Mouse (Mus musculus) liver, postnatal 0 days (tissue): ENCODE measurements around the gene Efs. TPM values are rescaled to one million over a fixed set of nuclear protein-coding genes. Genes with fewer than 3 reads are reported as not detected.

Experiments
- ATAC-seq: fragments of 200-750 bp; cut with Nextera tagmentation; 2 replicates; pipeline ENCODE4 v1.8.0; 2017; ENCODE audit warnings: mild to moderate bottlenecking, moderate library complexity
- DNase-seq: peaks from one replicate; pipeline ENCODE4 v3.0.0-alpha.2; 2016
- H3K27ac ChIP-seq: fragments of 300-500 bp; sonication (generic); 2 replicates; pipeline ENCODE4 v1.5.1; 2014; ENCODE audit warnings: antibody characterized with exemption, moderate library complexity, mild to moderate bottlenecking, low read depth
- H3K27me3 ChIP-seq: fragments of 300-500 bp; sonication (generic); 2 replicates; pipeline ENCODE4 v1.6.1; 2014; ENCODE audit warnings: low read length, control low read depth, mixed read lengths; ENCODE audit not compliant: insufficient read depth
- H3K36me3 ChIP-seq: fragments of 300-500 bp; sonication (generic); replicated peaks from 2 replicates; pipeline ENCODE4 v1.6.1; 2014; ENCODE audit warnings: mild to moderate bottlenecking, control low read depth, low read length, moderate library complexity, mixed read lengths; ENCODE audit not compliant: insufficient read depth
- H3K4me1 ChIP-seq: fragments of 300-500 bp; sonication (generic); 2 replicates; pipeline ENCODE4 v1.6.1; 2014; ENCODE audit warnings: antibody characterized with exemption, mild to moderate bottlenecking, control low read depth; ENCODE audit not compliant: insufficient read depth
- H3K4me2 ChIP-seq: fragments of 300-500 bp; sonication (generic); 2 replicates; pipeline ENCODE4 v1.6.1; 2014; ENCODE audit warnings: low read depth, mild to moderate bottlenecking, low read length, moderate library complexity, mixed read lengths
- H3K4me3 ChIP-seq: fragments of 300-500 bp; sonication (generic); 2 replicates; pipeline ENCODE4 v1.5.1; 2014; ENCODE audit warnings: low read depth, low read length
- H3K9ac ChIP-seq: fragments of 300-500 bp; sonication (generic); replicated peaks from 2 replicates; pipeline ENCODE4 v1.6.1; 2014; ENCODE audit warnings: mild to moderate bottlenecking, moderate library complexity
- H3K9me3 ChIP-seq: fragments of 300-500 bp; sonication (generic); 2 replicates; pipeline ENCODE4 v1.6.1; 2016; ENCODE audit warnings: mild to moderate bottlenecking, control low read depth, low read length, mixed read lengths
- CTCF ChIP-seq: sonication (generic); IDR thresholded peaks from 2 replicates; pipeline ENCODE4 v1.5.1; 2016; ENCODE audit warnings: antibody characterized with exemption, low read depth
- EP300 ChIP-seq: IDR thresholded peaks from 2 replicates; pipeline ENCODE4 v1.6.1; 2016; ENCODE audit warnings: antibody characterized with exemption, low read depth, mild to moderate bottlenecking
- WGBS: fragments of 180-500 bp; shearing (Covaris S2); extraction: QIAGEN DNeasy Blood & Tissue Kit; methylation state at CpG from one replicate; pipeline ENCODE4 v1.1.7; 2014; ENCODE audit not compliant: insufficient replicate concordance; 5-methylcytosine and 5-hydroxymethylcytosine counted together
- polyA plus RNA-seq: library from polyadenylated mRNA; unstranded; fragments of >200 nt; fragmentation: Nextera tagmentation; extraction: Ambion mirVana; gene quantifications from 2 replicates; pipeline ENCODE4 v1.2.1, GENCODE M21; 2015

Gene Efs
- polyA plus RNA-seq, 1 experiment from 2014 or later, result 0.26 TPM

- peaks cover 17% of the 10 kb centered on the region for H3K4me1 ChIP-seq
- DNase-seq, result peak; percentile 80
- peak within 1 kb of the TSS; percentile 100 for H3K4me2 ChIP-seq
- peak; percentile 82 for ATAC-seq
- under 1% methylated on average over 51 of the region's 61 CpGs for WGBS
- H3K9me3 ChIP-seq, result no peaks in the 10 kb centered on the region
- H3K9ac ChIP-seq, result peak within 1 kb of the TSS; percentile 73
- H3K4me3 ChIP-seq, result peak within 1 kb of the TSS; percentile 73
- H3K36me3 ChIP-seq, result no peaks in the 10 kb centered on the region
- TF ChIP-seq CTCF (peak; percentile 18; the same call in 1 of the 2 replicates), EP300 (no peak)
- peak within 1 kb of the TSS; percentile 50 for H3K27ac ChIP-seq
- no peaks in the 10 kb centered on the region for H3K27me3 ChIP-seq
Measured at GRCm38 (mm10) chr14:54877048-54877715, 48.7 kb downstream of the Efs start, which contains the start of gene Ppp1r3e. Gene Ppp1r3e (minus strand): TSS chr14:54877550.

DNA sequence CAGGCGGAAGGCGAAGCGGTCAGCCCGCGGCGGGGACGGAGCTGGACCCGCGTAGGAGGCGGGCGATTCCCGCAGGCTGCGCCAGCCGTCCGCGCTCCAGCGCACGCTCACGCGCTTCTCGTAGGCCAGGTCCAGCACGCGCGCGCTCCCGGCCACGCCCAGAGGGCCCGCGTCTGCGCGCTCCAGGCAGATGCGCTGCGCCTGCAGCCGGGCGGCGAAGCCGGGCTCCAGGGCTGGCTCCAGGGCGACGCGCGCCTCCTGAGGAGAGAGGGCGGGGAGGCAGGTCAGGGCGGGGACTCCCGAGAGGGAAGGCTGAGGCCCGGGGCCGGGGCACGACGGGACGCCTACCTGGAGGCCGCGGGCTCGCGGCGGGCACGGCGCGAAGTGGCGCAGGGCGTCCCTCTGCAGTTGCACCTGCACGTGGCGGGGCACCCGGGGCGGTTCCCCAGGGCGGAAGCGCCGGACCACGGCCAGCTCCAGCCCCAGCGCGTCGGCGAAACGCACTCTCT is 49.3 kb downstream of the Efs start:
- H3K27me3 ChIP-seq, result no peaks in the 10 kb centered on the region
- H3K4me3 ChIP-seq, result peak overlapping the region; percentile 73
- WGBS, result under 1% methylated on average over 46 of the region's 72 CpGs
- H3K9ac ChIP-seq, result peak overlapping the region; percentile 73
- no peaks in the 10 kb centered on the region for H3K9me3 ChIP-seq
- DNase-seq (peak; percentile 90), ATAC-seq (peak; percentile 94)
- no peak for TF ChIP-seq CTCF
- TF ChIP-seq EP300, result no peak
- peak overlapping the region; percentile 100 for H3K4me2 ChIP-seq
- H3K4me1 ChIP-seq, result peaks cover 17% of the 10 kb centered on the region
- no peaks in the 10 kb centered on the region for H3K36me3 ChIP-seq
- H3K27ac ChIP-seq, result peak overlapping the region; percentile 50

DNA sequence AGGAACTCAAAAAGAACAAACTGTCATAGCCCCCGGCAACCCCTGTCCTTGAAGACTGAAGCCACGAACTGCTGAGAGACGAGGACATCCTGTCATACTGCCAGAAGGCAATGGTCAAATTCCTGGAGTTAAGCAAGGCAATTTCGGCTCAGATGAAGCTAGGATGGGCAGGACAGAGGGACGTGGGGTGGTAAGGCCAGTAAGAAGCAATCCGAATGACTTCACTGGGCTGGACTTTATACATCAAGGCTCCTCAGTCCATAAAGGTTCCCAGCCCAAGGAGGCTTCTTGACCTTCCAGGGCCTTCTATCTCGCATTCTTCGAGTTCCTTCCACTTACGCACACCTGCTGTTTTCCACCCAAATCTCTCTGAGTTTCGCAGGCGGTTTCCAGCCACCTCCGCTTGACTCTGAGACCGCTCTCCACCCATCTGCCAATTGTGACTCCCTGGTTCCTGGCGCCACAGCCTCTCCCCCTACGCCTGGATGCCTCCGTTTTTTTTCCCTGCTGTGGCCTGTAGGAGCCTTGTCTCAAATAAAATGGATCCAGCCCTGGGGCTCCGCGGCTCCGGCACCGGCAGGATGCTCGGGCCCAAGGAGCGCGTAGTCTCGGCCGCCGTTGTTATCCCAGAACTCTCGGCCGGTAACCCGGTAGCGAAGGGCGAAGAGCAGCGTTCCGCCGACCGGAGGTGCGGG is 49.9 kb downstream of the Efs start:
- WGBS, result 6% methylated on average over 36 of the region's 36 CpGs
- H3K4me1 ChIP-seq, result peaks cover 17% of the 10 kb centered on the region
- H3K27me3 ChIP-seq, result no peaks in the 10 kb centered on the region
- H3K27ac ChIP-seq, result peak overlapping the region; percentile 50
- peak overlapping the region; percentile 73 for H3K9ac ChIP-seq
- H3K9me3 ChIP-seq, result no peaks in the 10 kb centered on the region
- peak overlapping the region; percentile 73 for H3K4me3 ChIP-seq
- TF ChIP-seq EP300 (no peak), CTCF (no peak)
- H3K36me3 ChIP-seq, result no peaks in the 10 kb centered on the region
- peak; percentile 26 for ATAC-seq
- peak overlapping the region; percentile 100 for H3K4me2 ChIP-seq
- DNase-seq, result no peak

- Histone ChIP-seq H3K27ac (no peak overlapping the region), H3K4me2 (no peak overlapping the region), H3K27me3 (no peaks in the 10 kb centered on the region), H3K4me3 (no peak overlapping the region), H3K36me3 (no peaks in the 10 kb centered on the region), H3K9me3 (no peaks in the 10 kb centered on the region), H3K9ac (no peak overlapping the region), H3K4me1 (peaks cover 17% of the 10 kb centered on the region)
- TF ChIP-seq CTCF (no peak), EP300 (no peak)
- no peak for DNase-seq
- ATAC-seq, result no peak
- WGBS, result 79% methylated on average over 3 of the region's 3 CpGs
Measured at GRCm38 (mm10) chr14:54874165-54874564, 51.8 kb downstream of the Efs start.

DNA sequence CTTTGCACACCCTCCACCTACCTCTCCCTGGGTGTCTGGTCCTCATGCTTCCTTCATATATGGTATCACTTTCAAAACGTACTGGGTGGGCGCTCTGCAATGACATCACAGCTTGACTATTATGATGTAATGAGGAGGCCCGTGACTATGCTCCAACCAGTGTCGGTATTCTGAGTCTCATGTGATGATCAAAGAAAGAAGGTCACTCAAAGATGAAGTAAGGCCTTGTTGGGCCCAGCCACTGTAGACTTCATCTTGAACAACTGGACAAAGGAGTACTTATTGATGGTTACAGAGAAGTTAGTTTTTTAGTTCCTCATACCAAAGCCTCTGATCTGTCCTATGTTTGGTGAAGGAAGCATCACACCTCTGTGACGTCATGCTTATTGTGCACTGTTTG is 55.1 kb downstream of the Efs start, which contains the start of gene Homez:
Homez (minus strand) TSS at position 101 of the 400 bp plus-strand sequence.
- H3K9me3 ChIP-seq, result no peaks in the 10 kb centered on the region
- no peaks in the 10 kb centered on the region for H3K27me3 ChIP-seq
- no peak within 1 kb of the TSS for H3K9ac ChIP-seq
- H3K36me3 ChIP-seq, result no peaks in the 10 kb centered on the region
- peaks cover 4% of the 10 kb centered on the region for H3K4me1 ChIP-seq
- no peak within 1 kb of the TSS for H3K27ac ChIP-seq
- TF ChIP-seq CTCF (no peak), EP300 (no peak)
- no peak within 1 kb of the TSS for H3K4me3 ChIP-seq
- no peak for ATAC-seq
- H3K4me2 ChIP-seq, result no peak within 1 kb of the TSS
- no peak for DNase-seq
- WGBS, result 77% methylated on average over 5 of the region's 5 CpGs

GRCm38 (mm10) chr14:54868026-54868425 is 57.9 kb downstream of the Efs start:
- no peak for DNase-seq
- Histone ChIP-seq H3K27me3 (no peaks in the 10 kb centered on the region), H3K36me3 (no peaks in the 10 kb centered on the region), H3K4me2 (no peak overlapping the region), H3K4me1 (peaks cover 10% of the 10 kb centered on the region; the same call in 1 of the 2 replicates), H3K27ac (no peak overlapping the region), H3K9me3 (no peaks in the 10 kb centered on the region), H3K4me3 (no peak overlapping the region), H3K9ac (no peak overlapping the region)
- ATAC-seq, result no peak
- TF ChIP-seq CTCF (no peak), EP300 (no peak)
- 64% methylated on average over 4 of the region's 4 CpGs for WGBS
